Mouse (Mus musculus) small intestine, adult 10 weeks (tissue): ENCODE measurements around the gene Gm11757. TPM values are rescaled to one million over a fixed set of nuclear protein-coding genes. Genes with fewer than 3 reads are reported as not detected.

Source experiments
- polyA plus RNA-seq: library from polyadenylated mRNA; stranded (reverse); fragments of 350-450 nt; fragmentation: Illumina TruSeq; extraction: RNeasy Lipid Tissue Mini Kit (QIAGEN cat#74804); gene quantifications from one replicate; pipeline ENCODE4 v1.2.3, GENCODE M21; 2014; ENCODE audit warnings: low replicate concordance

The Gm11757 gene
- not detected for polyA plus RNA-seq

DNA sequence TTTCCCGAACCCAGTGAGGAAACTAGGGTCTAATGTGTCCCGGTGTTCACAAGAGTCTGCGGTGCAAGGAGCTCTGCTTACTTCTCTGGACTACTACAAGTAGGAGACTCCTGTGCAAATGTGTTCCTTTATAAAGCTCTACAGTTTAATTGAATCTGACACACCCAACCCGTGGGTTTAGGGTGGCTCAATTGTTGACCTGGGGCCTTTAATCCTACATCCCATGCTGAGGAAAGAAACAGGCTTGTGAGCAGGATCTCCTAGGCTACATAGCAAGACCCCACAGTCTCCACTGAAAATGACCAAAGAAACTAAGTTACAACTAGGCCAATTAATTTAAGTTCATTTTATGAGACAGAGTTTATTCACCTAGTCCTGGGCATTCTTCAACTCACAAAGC is at the start of gene Gm11757:
Gene Gm11757 (minus strand): TSS at position 101 of the 400 bp plus-strand sequence.

DNA sequence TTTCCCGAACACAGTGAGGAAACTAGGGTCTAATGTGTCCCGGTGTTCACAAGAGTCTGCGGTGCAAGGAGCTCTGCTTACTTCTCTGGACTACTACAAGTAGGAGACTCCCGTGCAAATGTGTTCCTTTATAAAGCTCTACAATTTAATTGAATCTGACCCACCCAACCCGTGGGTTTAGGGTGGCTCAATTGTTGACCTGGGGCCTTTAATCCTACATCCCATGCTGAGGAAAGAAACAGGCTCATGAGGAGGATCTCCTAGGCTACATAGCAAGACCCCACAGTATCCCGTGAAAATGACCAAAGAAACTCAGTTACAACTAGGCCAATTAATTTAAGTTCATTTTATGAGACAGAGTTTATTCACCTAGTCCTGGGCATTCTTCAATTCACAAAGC is 29.7 kb upstream of the Gm11757 start, which contains the start of gene Gm11756:
Gene Gm11756 (minus strand): TSS at position 101 of the 400 bp plus-strand sequence.

DNA sequence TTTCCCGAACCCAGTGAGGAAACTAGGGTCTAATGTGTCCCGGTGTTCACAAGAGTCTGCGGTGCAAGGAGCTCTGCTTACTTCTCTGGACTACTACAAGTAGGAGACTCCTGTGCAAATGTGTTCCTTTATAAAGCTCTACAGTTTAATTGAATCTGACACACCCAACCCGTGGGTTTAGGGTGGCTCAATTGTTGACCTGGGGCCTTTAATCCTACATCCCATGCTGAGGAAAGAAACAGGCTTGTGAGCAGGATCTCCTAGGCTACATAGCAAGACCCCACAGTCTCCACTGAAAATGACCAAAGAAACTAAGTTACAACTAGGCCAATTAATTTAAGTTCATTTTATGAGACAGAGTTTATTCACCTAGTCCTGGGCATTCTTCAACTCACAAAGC is 14.9 kb upstream of the Gm11757 start, which contains the start of gene Gm13871:
Gene Gm13871 (minus strand): TSS at position 101 of the 400 bp plus-strand sequence.

DNA sequence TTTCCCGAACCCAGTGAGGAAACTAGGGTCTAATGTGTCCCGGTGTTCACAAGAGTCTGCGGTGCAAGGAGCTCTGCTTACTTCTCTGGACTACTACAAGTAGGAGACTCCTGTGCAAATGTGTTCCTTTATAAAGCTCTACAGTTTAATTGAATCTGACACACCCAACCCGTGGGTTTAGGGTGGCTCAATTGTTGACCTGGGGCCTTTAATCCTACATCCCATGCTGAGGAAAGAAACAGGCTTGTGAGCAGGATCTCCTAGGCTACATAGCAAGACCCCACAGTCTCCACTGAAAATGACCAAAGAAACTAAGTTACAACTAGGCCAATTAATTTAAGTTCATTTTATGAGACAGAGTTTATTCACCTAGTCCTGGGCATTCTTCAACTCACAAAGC is 14.7 kb downstream of the Gm11757 start, which contains the start of gene Gm11758:
Gene Gm11758 (minus strand): TSS at position 101 of the 400 bp plus-strand sequence.

Other genes starting within 250 kb of the Gm11757 start
- not detected for gene Gm11239, start 222.8 kb downstream of the Gm11757 start, polyA plus RNA-seq
- not detected for gene Gm428, start 207.6 kb downstream of the Gm11757 start, polyA plus RNA-seq
- 26.7 TPM for gene Rasef, start 100.1 kb downstream of the Gm11757 start, polyA plus RNA-seq
- gene Gm11758, start 14.8 kb downstream of the Gm11757 start, polyA plus RNA-seq: not detected
- not detected for gene Gm13871, start 14.8 kb upstream of the Gm11757 start, polyA plus RNA-seq
- not detected for gene Gm11756, start 29.6 kb upstream of the Gm11757 start, polyA plus RNA-seq
- gene 2310002L09Rik, start 59.7 kb upstream of the Gm11757 start, polyA plus RNA-seq: not detected
- gene Frmd3, start 122.3 kb upstream of the Gm11757 start, polyA plus RNA-seq: 3.6 TPM